Mouse (Mus musculus) hindbrain, embryonic 12.5 days (tissue): Measurements from ENCODE around the gene Larp1. TPM values are rescaled to one million over a fixed set of nuclear protein-coding genes. Genes with fewer than 3 reads are reported as not detected.
"Not testable (repeated sequence)": the region's sequence is repeated elsewhere in the genome, so short reads cannot be mapped to it uniquely, and the experiment has no call there.

ENCODE experiments used
- ATAC-seq: fragments of 200-750 bp; cut with Nextera tagmentation; 2 replicates; pipeline ENCODE4 v1.8.0; 2017; ENCODE audit warnings: moderate TSS enrichment; ENCODE audit not compliant: low FRiP score
- H3K27ac ChIP-seq: fragments of 300-500 bp; sonication (generic); 2 replicates; pipeline ENCODE4 v1.5.1; 2016; ENCODE audit warnings: mild to moderate bottlenecking
- H3K27me3 ChIP-seq: fragments of 300-500 bp; sonication (generic); 2 replicates; pipeline ENCODE4 v1.6.1; 2016; ENCODE audit warnings: mild to moderate bottlenecking
- H3K36me3 ChIP-seq: fragments of 300-500 bp; sonication (generic); 2 replicates; pipeline ENCODE4 v1.6.1; 2016; ENCODE audit warnings: mild to moderate bottlenecking
- H3K4me1 ChIP-seq: fragments of 300-500 bp; sonication (generic); 2 replicates; pipeline ENCODE4 v1.6.1; 2016
- H3K4me2 ChIP-seq: fragments of 300-500 bp; sonication (generic); replicated peaks from 2 replicates; pipeline ENCODE4 v1.6.1; 2016; ENCODE audit warnings: mild to moderate bottlenecking
- H3K4me3 ChIP-seq: fragments of 300-500 bp; sonication (generic); 2 replicates; pipeline ENCODE4 v1.5.1; 2016; ENCODE audit warnings: mild to moderate bottlenecking
- H3K9ac ChIP-seq: fragments of 300-500 bp; sonication (generic); 2 replicates; pipeline ENCODE4 v1.6.1; 2016; ENCODE audit warnings: mild to moderate bottlenecking, moderate library complexity
- H3K9me3 ChIP-seq: fragments of 300-500 bp; sonication (generic); replicated peaks from 2 replicates; pipeline ENCODE4 v1.6.1; 2016; ENCODE audit warnings: mild to moderate bottlenecking
- WGBS: fragments of 180-500 bp; shearing (Covaris S2); methylation state at CpG from one replicate; pipeline ENCODE4 v1.1.7; 2016; 5-methylcytosine and 5-hydroxymethylcytosine counted together
- polyA plus RNA-seq: library from polyadenylated mRNA; unstranded; fragments of >200 nt; fragmentation: Nextera tagmentation; extraction: Ambion mirVana; gene quantifications from 2 replicates; pipeline ENCODE4 v1.2.1, GENCODE M21; 2016

Gene Larp1
- polyA plus RNA-seq, 1 experiment from 2014 or later: 19.0 TPM

GRCm38 (mm10) chr11:58096160-58096559 lies 87.3 kb downstream of the Larp1 start:
- no peak overlapping the region for H3K9ac ChIP-seq
- WGBS: 91% methylated on average over 5 of the region's 5 CpGs
- H3K4me2 ChIP-seq: no peak overlapping the region
- no peak overlapping the region for H3K4me3 ChIP-seq
- no peaks in the 10 kb centered on the region for H3K36me3 ChIP-seq
- no peak for ATAC-seq
- peaks cover 6% of the 10 kb centered on the region; the same call in 1 of the 2 replicates for H3K4me1 ChIP-seq
- peaks cover 32% of the 10 kb centered on the region for H3K27me3 ChIP-seq
- no peak overlapping the region for H3K27ac ChIP-seq
- no peaks in the 10 kb centered on the region for H3K9me3 ChIP-seq

GRCm38 (mm10) chr11:58096821-58097620 lies 88.2 kb downstream of the Larp1 start:
- Histone ChIP-seq H3K27me3 (peaks cover 32% of the 10 kb centered on the region), H3K27ac (no peak overlapping the region), H3K36me3 (no peaks in the 10 kb centered on the region), H3K4me2 (peak overlapping the region; percentile 68), H3K9me3 (no peaks in the 10 kb centered on the region), H3K4me1 (peaks cover 6% of the 10 kb centered on the region; the same call in 1 of the 2 replicates), H3K9ac (no peak overlapping the region), H3K4me3 (no peak overlapping the region)
- no peak for ATAC-seq
- WGBS: 52% methylated on average over 20 of the region's 20 CpGs

- no peaks in the 10 kb centered on the region for H3K36me3 ChIP-seq
- WGBS: 3% methylated on average over 31 of the region's 38 CpGs
- H3K9ac ChIP-seq: peak overlapping the region; percentile 53
- ATAC-seq: no peak
- H3K27ac ChIP-seq: no peak overlapping the region
- peaks cover 32% of the 10 kb centered on the region for H3K27me3 ChIP-seq
- peaks cover 9% of the 10 kb centered on the region for H3K4me1 ChIP-seq
- H3K4me2 ChIP-seq: peak overlapping the region; percentile 68
- no peaks in the 10 kb centered on the region for H3K9me3 ChIP-seq
- peak overlapping the region; percentile 35 for H3K4me3 ChIP-seq
Observed at GRCm38 (mm10) chr11:58097621-58098365, 88.9 kb downstream of the Larp1 start.

DNA sequence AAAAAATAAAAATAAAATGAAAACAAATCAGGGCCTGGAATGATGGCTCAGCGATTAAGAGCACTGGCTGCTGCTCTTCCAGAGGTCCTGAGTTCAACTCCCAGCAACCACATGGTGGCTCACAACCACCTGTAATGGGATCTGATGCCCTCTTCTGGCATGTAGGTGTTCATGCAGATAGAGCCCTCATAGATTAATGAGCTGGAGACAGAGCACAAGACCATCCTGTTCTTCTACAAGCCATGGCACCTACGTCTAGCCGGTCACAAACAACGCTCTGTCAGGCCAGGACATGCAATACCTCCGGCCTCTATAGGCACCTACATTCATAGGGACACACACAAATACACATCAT lies 89.5 kb downstream of the Larp1 start:
- 65% methylated on average over 5 of the region's 5 CpGs for WGBS
- H3K4me1 ChIP-seq: peaks cover 15% of the 10 kb centered on the region
- not testable (repeated sequence) for H3K27ac ChIP-seq, H3K36me3 ChIP-seq, H3K9ac ChIP-seq, H3K9me3 ChIP-seq, ATAC-seq
- 0 out of 2 replicates have a peak overlapping the region, but pooled peaks have one; percentile 68 for H3K4me2 ChIP-seq
- H3K27me3 ChIP-seq: peaks cover 32% of the 10 kb centered on the region
- peak overlapping the region; percentile 35; the same call in 1 of the 2 replicates for H3K4me3 ChIP-seq

DNA sequence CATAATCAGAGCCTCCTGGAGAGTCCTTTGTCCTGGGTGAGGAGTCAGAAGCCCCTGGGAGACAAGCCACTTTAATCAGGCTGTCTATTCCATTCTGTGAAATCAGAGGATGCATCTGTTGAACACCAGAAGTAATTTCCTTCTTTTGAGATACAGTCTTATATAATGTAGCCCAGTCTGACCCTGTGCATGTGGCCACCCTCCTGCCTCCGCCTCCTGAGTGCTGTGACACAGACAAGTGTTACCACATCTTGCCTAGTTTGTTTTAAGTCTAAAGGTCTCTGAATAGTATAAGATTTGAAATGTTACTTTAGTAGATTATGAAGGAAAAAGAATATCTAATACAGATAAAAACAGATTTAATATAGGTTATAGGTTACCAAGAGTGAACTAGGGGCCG lies 91.1 kb downstream of the Larp1 start:
- no peak overlapping the region for H3K4me3 ChIP-seq
- peaks cover 19% of the 10 kb centered on the region for H3K4me1 ChIP-seq
- WGBS: 86% methylated on average over 2 of the region's 2 CpGs
- H3K27ac ChIP-seq: no peak overlapping the region
- no peaks in the 10 kb centered on the region for H3K9me3 ChIP-seq
- no peak overlapping the region for H3K4me2 ChIP-seq
- H3K9ac ChIP-seq: no peak overlapping the region
- ATAC-seq: no peak
- H3K36me3 ChIP-seq: no peaks in the 10 kb centered on the region
- peaks cover 32% of the 10 kb centered on the region for H3K27me3 ChIP-seq

DNA sequence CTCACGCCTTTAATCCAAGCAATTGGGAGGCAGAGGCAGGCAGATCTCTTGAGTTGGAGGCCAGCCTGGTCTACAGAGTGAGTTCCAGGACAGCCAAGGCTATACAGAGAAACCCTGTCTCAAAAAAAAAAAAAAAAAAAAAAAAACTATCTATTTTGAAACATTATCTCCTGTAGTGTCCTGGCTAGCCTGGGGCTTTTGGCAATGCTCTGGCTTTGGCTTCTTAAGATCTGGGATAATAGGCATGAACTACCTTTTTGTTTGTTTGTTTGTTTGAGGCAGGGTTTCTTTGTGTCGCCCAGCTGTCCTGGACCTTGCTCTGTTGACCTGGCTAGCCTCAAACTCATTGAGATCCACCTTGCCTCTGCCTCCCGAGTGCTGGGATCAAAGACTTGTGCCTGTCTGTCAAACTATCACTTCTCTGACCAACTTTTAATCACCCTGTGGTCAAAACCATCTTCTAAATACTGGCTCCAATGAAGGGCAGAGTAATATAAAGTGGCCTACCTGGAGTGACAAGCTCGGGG lies 92.4 kb downstream of the Larp1 start:
- Histone ChIP-seq H3K36me3 (no peaks in the 10 kb centered on the region), H3K9ac (no peak overlapping the region), H3K9me3 (no peaks in the 10 kb centered on the region), H3K4me2 (no peak overlapping the region), H3K27me3 (peaks cover 26% of the 10 kb centered on the region), H3K27ac (no peak overlapping the region), H3K4me3 (no peak overlapping the region), H3K4me1 (peaks cover 24% of the 10 kb centered on the region)
- ATAC-seq: no peak
- 82% methylated on average over 4 of the region's 4 CpGs for WGBS

DNA sequence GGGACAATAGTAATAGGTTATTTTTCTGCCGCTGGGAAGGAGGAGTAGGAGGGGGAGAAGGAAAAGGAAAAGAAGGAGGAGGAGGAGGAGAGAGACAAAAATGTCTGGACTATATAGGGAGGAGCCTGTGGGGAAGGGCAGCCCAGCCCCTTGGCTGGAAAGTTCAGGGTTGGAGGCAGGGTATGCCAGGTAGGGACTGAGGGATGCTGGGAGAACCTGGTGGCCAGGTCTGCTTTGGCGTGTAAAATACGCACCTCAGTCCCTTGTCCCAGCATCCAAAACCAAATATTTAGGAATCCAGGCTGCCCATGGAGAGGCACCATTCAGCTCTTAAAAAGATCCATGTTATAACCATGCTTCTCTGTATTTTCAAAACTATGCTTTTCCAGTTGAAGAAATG lies 93.3 kb downstream of the Larp1 start:
- Histone ChIP-seq H3K27ac (no peak overlapping the region), H3K4me2 (no peak overlapping the region), H3K4me3 (no peak overlapping the region), H3K9me3 (no peaks in the 10 kb centered on the region), H3K9ac (no peak overlapping the region), H3K27me3 (peaks cover 18% of the 10 kb centered on the region), H3K4me1 (peaks cover 24% of the 10 kb centered on the region), H3K36me3 (no peaks in the 10 kb centered on the region)
- ATAC-seq: no peak
- 92% methylated on average over 3 of the region's 3 CpGs for WGBS

- H3K27me3 ChIP-seq: peaks cover 12% of the 10 kb centered on the region
- peaks cover 25% of the 10 kb centered on the region for H3K4me1 ChIP-seq
- H3K9ac ChIP-seq: peak overlapping the region; percentile 65
- H3K9me3 ChIP-seq: no peaks in the 10 kb centered on the region
- H3K36me3 ChIP-seq: no peaks in the 10 kb centered on the region
- H3K4me2 ChIP-seq: peak overlapping the region; percentile 83
- 0 out of 2 replicates have a peak overlapping the region, but pooled peaks have one; percentile 64 for H3K27ac ChIP-seq
- WGBS: 89% methylated on average over 9 of the region's 9 CpGs
- no peak for ATAC-seq
- H3K4me3 ChIP-seq: 0 out of 2 replicates have a peak overlapping the region, but pooled peaks have one; percentile 94
Observed at GRCm38 (mm10) chr11:58102581-58103343, 93.9 kb downstream of the Larp1 start.

- ATAC-seq: peak; percentile 65
- peak overlapping the region; percentile 65 for H3K9ac ChIP-seq
- no peaks in the 10 kb centered on the region for H3K36me3 ChIP-seq
- peak overlapping the region; percentile 83 for H3K4me2 ChIP-seq
- no peaks in the 10 kb centered on the region for H3K9me3 ChIP-seq
- H3K27ac ChIP-seq: peak overlapping the region; percentile 64
- 61% methylated on average over 13 of the region's 13 CpGs for WGBS
- peak overlapping the region; percentile 94 for H3K4me3 ChIP-seq
- peaks cover 25% of the 10 kb centered on the region for H3K4me1 ChIP-seq
- H3K27me3 ChIP-seq: peaks cover 8% of the 10 kb centered on the region
Observed at GRCm38 (mm10) chr11:58103344-58103653, 94.4 kb downstream of the Larp1 start.

GRCm38 (mm10) chr11:58103697-58104306 lies 94.9 kb downstream of the Larp1 start, which contains the start of gene Cnot8:
Gene Cnot8 (plus strand): TSS chr11:58104153.
- H3K4me3 ChIP-seq: peak within 1 kb of the TSS; percentile 94
- peak within 1 kb of the TSS; percentile 83 for H3K4me2 ChIP-seq
- H3K9ac ChIP-seq: peak within 1 kb of the TSS; percentile 88
- H3K9me3 ChIP-seq: no peaks in the 10 kb centered on the region
- H3K4me1 ChIP-seq: peaks cover 25% of the 10 kb centered on the region
- H3K27ac ChIP-seq: peak within 1 kb of the TSS; percentile 84
- WGBS: under 1% methylated on average over 55 of the region's 55 CpGs
- peaks cover 2% of the 10 kb centered on the region for H3K27me3 ChIP-seq
- no peaks in the 10 kb centered on the region for H3K36me3 ChIP-seq
- ATAC-seq: peak; percentile 96

DNA sequence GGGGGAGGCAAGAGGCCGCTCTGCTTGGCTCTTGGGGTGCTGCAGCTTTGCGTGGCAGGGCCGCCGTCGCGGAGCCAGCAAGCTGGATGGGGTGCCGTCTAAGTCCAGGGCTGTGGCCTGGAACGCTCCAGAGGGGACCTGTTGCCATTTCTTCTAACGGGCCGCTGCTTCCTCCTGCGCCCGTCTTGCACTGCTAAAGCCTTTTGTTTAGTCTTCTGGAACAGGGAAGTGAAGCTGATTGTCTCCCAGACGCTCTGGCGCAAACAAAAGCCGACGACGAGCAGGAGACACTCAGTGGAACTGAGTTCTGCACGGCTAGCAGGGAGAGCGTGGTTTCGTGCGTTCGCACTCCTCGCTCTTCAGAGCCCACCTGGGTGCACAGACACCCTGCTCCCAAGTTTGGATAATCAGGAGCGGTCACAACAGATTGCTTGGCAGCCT lies 95.5 kb downstream of the Larp1 start:
- peaks cover 25% of the 10 kb centered on the region for H3K4me1 ChIP-seq
- H3K9ac ChIP-seq: peak overlapping the region; percentile 88
- H3K27ac ChIP-seq: peak overlapping the region; percentile 84
- peak overlapping the region; percentile 94 for H3K4me3 ChIP-seq
- H3K9me3 ChIP-seq: no peaks in the 10 kb centered on the region
- under 1% methylated on average over 24 of the region's 24 CpGs for WGBS
- H3K4me2 ChIP-seq: peak overlapping the region; percentile 83
- H3K27me3 ChIP-seq: no peaks in the 10 kb centered on the region
- peaks cover under 1% of the 10 kb centered on the region; the same call in 1 of the 2 replicates for H3K36me3 ChIP-seq
- peak; percentile 60 for ATAC-seq
